Mouse (Mus musculus) midbrain, embryonic 14.5 days (tissue): ENCODE results near the gene Gm4450. TPM values are rescaled to one million over a fixed set of nuclear protein-coding genes. Genes with fewer than 3 reads are reported as not detected.
"Not testable (repeated sequence)": the region's sequence is repeated elsewhere in the genome, so short reads cannot be mapped to it uniquely, and the experiment has no call there.

Experiments
- ATAC-seq: fragments of 200-750 bp; cut with Nextera tagmentation; 2 replicates; pipeline ENCODE4 v1.8.0; 2017; ENCODE audit warnings: moderate number of reproducible peaks, moderate library complexity; ENCODE audit not compliant: low FRiP score, low TSS enrichment
- DNase-seq: peaks from one replicate; pipeline ENCODE4 v3.0.0-alpha.2; 2015
- H3K27ac ChIP-seq: fragments of 300-500 bp; sonication (generic); replicated peaks from 2 replicates; pipeline ENCODE4 v1.5.1; 2014; ENCODE audit warnings: mild to moderate bottlenecking, low read depth, low read length, moderate library complexity
- H3K27me3 ChIP-seq: fragments of 300-500 bp; sonication (generic); 2 replicates; pipeline ENCODE4 v1.6.1; 2014; ENCODE audit warnings: low read length, control low read depth, mixed read lengths; ENCODE audit not compliant: control insufficient read depth, insufficient read depth
- H3K36me3 ChIP-seq: fragments of 300-500 bp; sonication (generic); 2 replicates; pipeline ENCODE4 v1.6.1; 2014; ENCODE audit warnings: low read length, control low read depth; ENCODE audit not compliant: control insufficient read depth, insufficient read depth
- H3K4me1 ChIP-seq: fragments of 300-500 bp; sonication (generic); 2 replicates; pipeline ENCODE4 v1.6.1; 2014; ENCODE audit warnings: mild to moderate bottlenecking, antibody characterized with exemption, low read length, control low read depth; ENCODE audit not compliant: control insufficient read depth, insufficient read depth
- H3K4me2 ChIP-seq: fragments of 300-500 bp; sonication (generic); 2 replicates; pipeline ENCODE4 v1.6.1; 2014; ENCODE audit warnings: mild to moderate bottlenecking, low read length, moderate library complexity
- H3K4me3 ChIP-seq: fragments of 300-500 bp; sonication (generic); replicated peaks from 2 replicates; pipeline ENCODE4 v1.5.1; 2014; ENCODE audit warnings: low read depth, low read length
- H3K9ac ChIP-seq: fragments of 300-500 bp; sonication (generic); replicated peaks from 2 replicates; pipeline ENCODE4 v1.6.1; 2014; ENCODE audit warnings: mild to moderate bottlenecking, low read length, moderate library complexity
- H3K9me3 ChIP-seq: fragments of 300-500 bp; sonication (generic); 2 replicates; pipeline ENCODE4 v1.6.1; 2016; ENCODE audit warnings: low read length, control low read depth, mixed read lengths; ENCODE audit not compliant: control insufficient read depth
- WGBS: fragments of 180-500 bp; shearing (Covaris S2); extraction: QIAGEN DNeasy Blood & Tissue Kit; methylation state at CpG from one replicate; pipeline ENCODE4 v1.1.7; 2014; 5-methylcytosine and 5-hydroxymethylcytosine counted together
- polyA plus RNA-seq: library from polyadenylated mRNA; unstranded; fragments of >200 nt; fragmentation: Nextera tagmentation; extraction: Ambion mirVana; gene quantifications from 2 replicates; pipeline ENCODE4 v1.2.1, GENCODE M21; 2014

Gm4450 gene
- polyA plus RNA-seq, 1 experiment from 2014 or later, result not detected

GRCm38 (mm10) chr3:98443924-98444323 is 13.0 kb downstream of the Gm4450 start:
- not testable (repeated sequence) for H3K36me3 ChIP-seq, ATAC-seq, H3K9me3 ChIP-seq, H3K9ac ChIP-seq, H3K4me3 ChIP-seq, H3K4me1 ChIP-seq, H3K27ac ChIP-seq, DNase-seq, H3K27me3 ChIP-seq, H3K4me2 ChIP-seq
- no CpG with 5 or more reads among the region's 1 CpGs for WGBS

- not testable (repeated sequence) for H3K4me1 ChIP-seq, H3K9me3 ChIP-seq, DNase-seq, H3K27me3 ChIP-seq, H3K9ac ChIP-seq, H3K4me2 ChIP-seq, H3K27ac ChIP-seq, H3K36me3 ChIP-seq, H3K4me3 ChIP-seq
- WGBS, result 11% methylated on average over 3 of the region's 3 CpGs
- peak; percentile 53; the same call in 1 of the 2 replicates for ATAC-seq
These were observed 13.7 kb downstream of the Gm4450 start for GRCm38 (mm10) chr3:98443149-98443779.

GRCm38 (mm10) chr3:98442245-98442644 is 14.7 kb downstream of the Gm4450 start:
- not testable (repeated sequence) for H3K9ac ChIP-seq, H3K4me2 ChIP-seq, DNase-seq, H3K9me3 ChIP-seq, H3K27ac ChIP-seq, H3K27me3 ChIP-seq, H3K36me3 ChIP-seq, H3K4me3 ChIP-seq, H3K4me1 ChIP-seq, ATAC-seq
- WGBS, result 47% methylated on average over 3 of the region's 3 CpGs

GRCm38 (mm10) chr3:98435030-98435429 is 21.9 kb downstream of the Gm4450 start:
- ATAC-seq, result no peak
- 74% methylated on average over 1 of the region's 1 CpGs for WGBS
- no peaks in the 10 kb centered on the region for H3K4me1 ChIP-seq

GRCm38 (mm10) chr3:98434088-98434816 is 22.7 kb downstream of the Gm4450 start:
- Histone ChIP-seq H3K36me3 (no peaks in the 10 kb centered on the region), H3K4me2 (no peak overlapping the region), H3K4me1 (no peaks in the 10 kb centered on the region), H3K27me3 (peaks cover 1% of the 10 kb centered on the region; the same call in 1 of the 2 replicates), H3K9me3 (no peaks in the 10 kb centered on the region), H3K4me3 (no peak overlapping the region), H3K27ac (no peak overlapping the region), H3K9ac (no peak overlapping the region)
- 20% methylated on average over 1 of the region's 1 CpGs for WGBS
- ATAC-seq (peak; percentile 55), DNase-seq (no peak)

More at GRCm38 (mm10) chr3:98435030-98435429, 21.9 kb downstream of the Gm4450 start:
- DNase-seq, result no peak
- no peaks in the 10 kb centered on the region for H3K27me3 ChIP-seq
- no peak overlapping the region for H3K9ac ChIP-seq
- H3K4me2 ChIP-seq, result no peak overlapping the region
- H3K4me3 ChIP-seq, result no peak overlapping the region
- H3K36me3 ChIP-seq, result no peaks in the 10 kb centered on the region
- H3K9me3 ChIP-seq, result no peaks in the 10 kb centered on the region
- no peak overlapping the region for H3K27ac ChIP-seq

GRCm38 (mm10) chr3:98428928-98429525 is 27.9 kb downstream of the Gm4450 start:
- 30% methylated on average over 8 of the region's 8 CpGs for WGBS
- ATAC-seq, result no peak
- Histone ChIP-seq H3K36me3 (peaks cover 8% of the 10 kb centered on the region; the same call in 1 of the 2 replicates), H3K9ac (no peak overlapping the region), H3K9me3 (no peaks in the 10 kb centered on the region), H3K4me1 (peaks cover 20% of the 10 kb centered on the region; the same call in 1 of the 2 replicates), H3K27me3 (peaks cover 17% of the 10 kb centered on the region), H3K4me3 (no peak overlapping the region), H3K27ac (no peak overlapping the region), H3K4me2 (no peak overlapping the region)
- no peak for DNase-seq

GRCm38 (mm10) chr3:98428449-98428775 is 28.5 kb downstream of the Gm4450 start:
- H3K4me3 ChIP-seq, result peak overlapping the region; percentile 46
- H3K9ac ChIP-seq, result peak overlapping the region; percentile 44
- peak overlapping the region; percentile 90 for H3K4me2 ChIP-seq
- WGBS, result 5% methylated on average over 17 of the region's 17 CpGs
- peaks cover 17% of the 10 kb centered on the region for H3K27me3 ChIP-seq
- ATAC-seq (no peak; the same call in none of the 2 replicates), DNase-seq (no peak)
- 0 out of 2 replicates have a peak overlapping the region, but pooled peaks have one; percentile 5 for H3K27ac ChIP-seq
- H3K4me1 ChIP-seq, result peaks cover 20% of the 10 kb centered on the region; the same call in 1 of the 2 replicates
- H3K36me3 ChIP-seq, result peaks cover 8% of the 10 kb centered on the region; the same call in 1 of the 2 replicates
- no peaks in the 10 kb centered on the region for H3K9me3 ChIP-seq

DNA sequence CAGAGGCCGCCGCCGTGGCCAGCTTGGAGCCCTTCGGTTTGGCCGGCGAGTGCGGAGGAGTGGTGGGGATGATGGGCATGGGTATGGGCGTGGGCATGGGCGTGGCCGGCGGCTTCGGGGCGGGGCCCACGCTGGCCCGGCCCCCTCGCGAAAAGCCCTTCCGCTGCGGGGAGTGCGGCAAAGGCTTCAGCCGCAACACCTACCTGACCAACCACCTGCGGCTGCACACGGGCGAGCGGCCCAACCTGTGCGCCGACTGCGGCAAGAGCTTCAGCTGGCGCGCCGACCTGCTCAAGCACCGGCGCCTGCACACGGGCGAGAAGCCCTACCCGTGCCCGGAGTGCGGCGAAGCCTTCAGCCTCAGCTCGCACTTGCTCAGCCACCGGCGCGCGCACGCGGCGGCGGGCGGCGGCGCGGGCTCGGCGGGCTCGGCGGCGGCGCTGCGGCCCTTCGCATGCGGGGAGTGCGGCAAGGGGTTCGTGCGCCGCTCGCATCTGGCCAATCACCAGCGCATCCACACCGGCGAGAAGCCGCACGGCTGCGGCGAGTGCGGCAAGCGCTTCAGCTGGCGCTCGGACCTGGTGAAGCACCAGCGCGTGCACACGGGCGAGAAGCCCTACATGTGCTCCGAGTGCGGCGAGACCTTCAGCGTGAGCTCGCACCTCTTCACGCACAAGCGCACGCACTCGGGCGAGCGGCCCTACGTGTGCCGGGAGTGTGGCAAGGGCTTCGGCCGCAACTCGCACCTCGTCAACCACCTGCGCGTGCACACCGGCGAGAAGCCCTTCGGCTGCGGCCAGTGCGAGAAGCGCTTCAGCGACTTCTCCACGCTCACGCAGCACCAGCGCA is 29.1 kb downstream of the Gm4450 start:
- 0 out of 2 replicates have a peak overlapping the region, but pooled peaks have one; percentile 5 for H3K27ac ChIP-seq
- H3K9me3 ChIP-seq, result no peaks in the 10 kb centered on the region
- peak overlapping the region; percentile 90 for H3K4me2 ChIP-seq
- WGBS, result under 1% methylated on average over 108 of the region's 110 CpGs
- peaks cover 20% of the 10 kb centered on the region; the same call in 1 of the 2 replicates for H3K4me1 ChIP-seq
- H3K27me3 ChIP-seq, result peaks cover 17% of the 10 kb centered on the region
- DNase-seq, result peak; percentile 80
- peaks cover 8% of the 10 kb centered on the region; the same call in 1 of the 2 replicates for H3K36me3 ChIP-seq
- peak overlapping the region; percentile 44 for H3K9ac ChIP-seq
- ATAC-seq, result peak; percentile 90
- peak overlapping the region; percentile 46 for H3K4me3 ChIP-seq
